Mouse (Mus musculus): ENCODE data around the gene Actr10.

- TF ChIP-seq CTCF (IDR thresholded peaks at IDR 0.05), result peak; percentile 77
- TF ChIP-seq EP300 (IDR thresholded peaks at IDR 0.05), result no peak
These were observed 23.3 kb upstream of the Actr10 start for GRCm38 (mm10) chr12:70914387-70914786.

Measured in lung, postnatal 0 days (tissue).